Mouse (Mus musculus) kidney, adult 2 months (tissue): ENCODE measurements around the gene Slc30a9.

Experiments
- CTCF ChIP-seq: fragments of 200-500 bp; conservative IDR thresholded peaks from 2 replicates; pipeline ENCODE4 v1.5.1; 2011; ENCODE audit warnings: low read depth, mild to moderate bottlenecking, control low read depth, low read length, moderate library complexity, mixed read lengths; ENCODE audit not compliant: insufficient read depth, insufficient read length
- POLR2A ChIP-seq: fragments of 200-500 bp; IDR thresholded peaks from one replicate; pipeline ENCODE4 v1.6.1; 2011; ENCODE audit warnings: low read depth, low read length, control low read depth

DNA sequence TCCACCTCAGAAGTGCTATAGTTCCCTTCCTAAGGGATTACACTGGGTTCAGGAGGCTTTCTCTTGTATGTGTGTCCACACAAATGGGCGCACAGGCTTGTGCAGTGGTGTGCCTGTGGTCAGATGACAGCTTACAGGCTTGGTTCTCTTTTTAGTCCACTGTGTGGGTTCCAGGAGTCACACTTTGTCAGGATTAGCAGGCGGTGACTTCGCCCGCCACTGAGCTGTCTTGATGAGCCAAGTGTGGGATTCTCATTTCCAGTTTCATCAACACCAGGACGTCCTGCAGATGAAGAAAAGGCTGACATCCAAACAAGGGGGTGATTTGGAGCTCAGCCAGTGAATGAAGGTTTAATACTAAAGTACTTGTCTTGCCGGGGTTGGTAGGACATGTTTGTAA lies 11.1 kb upstream of the Slc30a9 start:
- no peak for TF ChIP-seq CTCF
- no peak for TF ChIP-seq POLR2A
